Mouse (Mus musculus) ES-Bruce4 (cell line): ENCODE measurements at regions not wholly inside any gene's neighbourhood (a gene's known extent, or its start where the extent isn't known, plus 50 kb on each side); places are given as distances from the start of the nearest gene placed in this dataset.

Source experiments
- H3K27ac ChIP-seq: 2 replicates; pipeline ENCODE4 v1.5.1; 2012; ENCODE audit warnings: low read length, inconsistent platforms; ENCODE audit not compliant: insufficient read depth
- H3K27me3 ChIP-seq: 2 replicates; pipeline ENCODE4 v1.6.1; 2012; ENCODE audit warnings: mild to moderate bottlenecking, low read length, inconsistent platforms; ENCODE audit not compliant: control insufficient read depth, poor library complexity, insufficient read depth, severe bottlenecking
- H3K36me3 ChIP-seq: 2 replicates; pipeline ENCODE4 v1.6.1; 2012; ENCODE audit warnings: inconsistent platforms, mild to moderate bottlenecking, low read length, moderate library complexity; ENCODE audit not compliant: control insufficient read depth, poor library complexity, insufficient read depth, severe bottlenecking
- H3K4me1 ChIP-seq: one replicate; pipeline ENCODE4 v1.8.1; 2011; ENCODE audit warnings: low read length; ENCODE audit not compliant: control insufficient read depth, insufficient read depth
- H3K4me3 ChIP-seq: 2 replicates; pipeline ENCODE4 v1.5.1; 2011; ENCODE audit warnings: low read depth, mild to moderate bottlenecking, low read length
- H3K9ac ChIP-seq: 2 replicates; pipeline ENCODE4 v1.6.1; 2012; ENCODE audit warnings: low read depth, mild to moderate bottlenecking, inconsistent platforms; ENCODE audit not compliant: poor library complexity, severe bottlenecking
- H3K9me3 ChIP-seq: replicated peaks from 2 replicates; pipeline ENCODE4 v1.6.1; 2012; ENCODE audit warnings: mild to moderate bottlenecking, low read length, inconsistent platforms; ENCODE audit not compliant: control insufficient read depth, poor library complexity, insufficient read depth, severe bottlenecking
- CTCF ChIP-seq: IDR thresholded peaks from one replicate; pipeline ENCODE4 v1.8.1; 2011; ENCODE audit warnings: low read depth, low read length
- EP300 ChIP-seq: IDR thresholded peaks from 2 replicates; pipeline ENCODE4 v1.6.1; 2011; ENCODE audit warnings: low read depth, low read length; ENCODE audit not compliant: insufficient read depth
- POLR2A ChIP-seq: IDR thresholded peaks from one replicate; pipeline ENCODE4 v1.8.1; 2011; ENCODE audit warnings: low read length; ENCODE audit not compliant: insufficient read depth

DNA sequence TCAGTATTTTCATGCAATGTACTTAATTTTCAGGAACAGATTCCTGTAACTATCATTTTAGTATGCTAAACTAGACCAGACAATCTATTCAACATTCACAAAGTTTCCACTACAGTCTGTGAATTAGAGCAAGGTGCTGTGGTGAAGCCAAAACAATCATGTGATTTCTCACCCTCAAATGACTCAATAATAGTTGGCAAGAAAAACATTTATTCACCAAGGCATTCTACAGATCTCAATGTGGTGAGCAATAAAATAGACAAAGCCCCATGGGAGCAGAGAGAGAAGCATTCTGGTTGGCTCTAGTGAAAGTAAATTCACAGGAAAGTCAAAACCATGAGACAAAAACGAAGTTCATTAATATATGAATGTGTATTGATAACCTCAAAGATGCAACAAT is 724.5 kb downstream of the Utrn start:
- no peaks in the 10 kb centered on the region for H3K4me1 ChIP-seq
- no peak overlapping the region for H3K27ac ChIP-seq
- TF ChIP-seq POLR2A (no peak), EP300 (no peak), CTCF (no peak)
- no peak overlapping the region for H3K4me3 ChIP-seq
- no peaks in the 10 kb centered on the region for H3K9me3 ChIP-seq
- no peak overlapping the region for H3K9ac ChIP-seq
- no peaks in the 10 kb centered on the region for H3K36me3 ChIP-seq
- no peaks in the 10 kb centered on the region for H3K27me3 ChIP-seq

- no peak overlapping the region for H3K4me3 ChIP-seq
- H3K36me3 ChIP-seq, result no peaks in the 10 kb centered on the region
- H3K27ac ChIP-seq, result no peak overlapping the region
- TF ChIP-seq POLR2A (no peak), CTCF (no peak), EP300 (no peak)
- no peaks in the 10 kb centered on the region for H3K4me1 ChIP-seq
- no peaks in the 10 kb centered on the region for H3K27me3 ChIP-seq
- no peak overlapping the region for H3K9ac ChIP-seq
- H3K9me3 ChIP-seq, result no peaks in the 10 kb centered on the region
These were observed 722.1 kb downstream of the Utrn start for GRCm38 (mm10) chr10:12146942-12147537.

- TF ChIP-seq CTCF (no peak), POLR2A (no peak), EP300 (no peak)
- H3K4me3 ChIP-seq, result no peak overlapping the region
- H3K4me1 ChIP-seq, result no peaks in the 10 kb centered on the region
- H3K9ac ChIP-seq, result no peak overlapping the region
- H3K27me3 ChIP-seq, result no peaks in the 10 kb centered on the region
- H3K9me3 ChIP-seq, result no peaks in the 10 kb centered on the region
- no peaks in the 10 kb centered on the region for H3K36me3 ChIP-seq
- no peak overlapping the region for H3K27ac ChIP-seq
These were observed 698.9 kb downstream of the Utrn start for GRCm38 (mm10) chr10:12170243-12170642.

- H3K9me3 ChIP-seq, result no peaks in the 10 kb centered on the region
- H3K27me3 ChIP-seq, result no peaks in the 10 kb centered on the region
- H3K27ac ChIP-seq, result no peak overlapping the region
- H3K36me3 ChIP-seq, result no peaks in the 10 kb centered on the region
- TF ChIP-seq CTCF (no peak), EP300 (no peak), POLR2A (no peak)
- no peak overlapping the region for H3K9ac ChIP-seq
- H3K4me3 ChIP-seq, result no peak overlapping the region
- H3K4me1 ChIP-seq, result no peaks in the 10 kb centered on the region
These were observed 694.9 kb downstream of the Utrn start for GRCm38 (mm10) chr10:12174200-12174818.

GRCm38 (mm10) chr10:12175141-12175540 is 694.0 kb downstream of the Utrn start:
- Histone ChIP-seq H3K36me3 (no peaks in the 10 kb centered on the region), H3K27ac (no peak overlapping the region), H3K4me1 (no peaks in the 10 kb centered on the region), H3K9ac (no peak overlapping the region), H3K27me3 (no peaks in the 10 kb centered on the region), H3K9me3 (no peaks in the 10 kb centered on the region), H3K4me3 (no peak overlapping the region)
- TF ChIP-seq POLR2A (no peak), EP300 (no peak), CTCF (no peak)

GRCm38 (mm10) chr10:12177482-12177881 is 691.7 kb downstream of the Utrn start:
- no peaks in the 10 kb centered on the region for H3K36me3 ChIP-seq
- H3K9me3 ChIP-seq, result no peaks in the 10 kb centered on the region
- TF ChIP-seq CTCF, result no peak
- TF ChIP-seq POLR2A, result no peak
- no peak for TF ChIP-seq EP300
- no peak overlapping the region for H3K4me3 ChIP-seq
- no peaks in the 10 kb centered on the region for H3K27me3 ChIP-seq
- no peak overlapping the region for H3K27ac ChIP-seq
- H3K9ac ChIP-seq, result no peak overlapping the region
- H3K4me1 ChIP-seq, result no peaks in the 10 kb centered on the region
